Mouse (Mus musculus): ENCODE measurements around the gene Wdr24.
"Not testable (repeated sequence)": the region's sequence is repeated elsewhere in the genome, so short reads cannot be mapped to it uniquely, and the experiment has no call there.

Gene Wdr24

DNA sequence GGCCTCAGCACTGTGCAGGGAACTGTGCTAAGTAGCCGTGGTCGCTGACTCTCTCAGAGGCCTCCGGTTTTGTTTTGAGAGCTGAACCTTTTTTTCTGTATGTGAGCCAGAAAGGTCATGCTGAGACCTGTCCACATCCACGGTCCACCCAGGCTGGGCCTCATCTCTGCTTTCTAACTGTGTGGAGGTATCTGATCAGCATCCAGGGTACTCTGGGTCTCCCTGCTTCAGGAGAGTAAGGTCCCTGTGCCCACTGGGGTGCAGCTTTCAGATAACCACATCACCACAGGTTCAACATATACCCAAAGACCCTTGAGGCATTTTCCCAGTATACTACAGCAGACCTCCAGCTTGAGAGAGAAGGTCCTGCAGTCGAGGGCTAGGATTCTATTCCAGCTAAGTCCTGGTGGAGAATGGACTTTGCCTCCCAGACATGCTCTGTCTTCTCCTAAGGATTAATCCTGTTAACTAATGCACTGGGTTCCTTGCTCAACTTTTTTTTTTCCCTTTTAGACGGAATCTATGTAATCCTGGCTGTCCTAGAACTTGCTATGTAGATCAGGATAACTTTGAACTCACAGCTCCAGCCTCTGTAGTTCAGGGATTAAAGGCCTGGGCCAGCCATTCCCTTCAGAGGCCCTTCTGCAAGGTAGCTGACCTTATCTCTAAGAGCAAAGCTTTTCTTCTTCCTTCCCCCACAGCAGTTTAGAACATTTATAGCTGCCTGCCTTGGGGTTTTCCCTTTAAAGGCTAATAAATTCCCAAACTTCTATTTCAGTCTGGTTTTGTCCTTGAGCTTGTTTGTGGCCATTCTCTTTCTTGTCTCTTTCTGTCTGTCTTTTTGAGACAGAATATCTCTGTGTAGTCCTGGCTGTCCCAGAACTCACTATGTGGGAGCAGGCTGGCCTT is 38.5 kb downstream of the Wdr24 start:
- DNase-seq = no peak

DNA sequence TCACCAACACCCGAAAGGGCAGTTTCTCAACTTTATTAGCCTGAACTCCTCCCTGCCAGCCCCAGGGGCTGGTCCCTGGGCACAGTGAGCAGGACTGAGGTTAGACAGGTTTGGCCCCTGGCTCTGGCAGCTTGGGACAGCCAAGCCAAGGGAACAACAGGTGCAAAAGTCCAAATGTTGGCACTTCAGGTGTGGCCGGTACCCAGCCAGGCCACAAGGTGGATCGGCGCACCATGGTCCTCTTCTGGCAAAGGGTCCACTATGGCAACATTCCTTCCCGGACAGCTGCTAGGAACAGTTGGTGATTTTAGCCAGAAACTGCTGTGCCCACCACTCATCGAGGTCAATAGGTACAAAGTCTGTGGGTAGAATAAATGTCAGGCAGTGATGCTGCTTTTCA is 40.3 kb downstream of the Wdr24 start:
- no peak for DNase-seq

- DNase-seq = no peak
Observed at GRCm38 (mm10) chr17:25864311-25864710, 40.9 kb downstream of the Wdr24 start.

- no peak for DNase-seq
Observed at GRCm38 (mm10) chr17:25865288-25865687, 41.9 kb downstream of the Wdr24 start.

DNA sequence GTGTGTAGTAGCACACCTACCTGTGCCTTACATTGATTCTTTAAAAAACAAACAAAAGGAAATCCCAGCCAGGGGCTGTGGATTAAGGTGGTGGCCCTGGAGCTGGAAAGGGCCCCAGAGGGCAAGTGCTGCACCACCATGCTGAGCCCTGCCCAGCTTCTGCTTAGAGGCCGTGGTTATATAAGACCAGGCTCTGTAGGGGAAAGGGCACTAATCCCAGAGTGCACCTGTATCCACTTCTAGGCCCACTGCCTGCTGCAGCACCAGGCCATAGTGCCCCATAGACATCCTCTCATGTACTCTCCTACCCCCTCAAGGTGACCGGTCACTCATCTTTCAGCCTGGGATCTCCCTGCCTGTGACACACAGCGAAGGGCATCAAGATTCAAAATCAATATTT is 42.7 kb downstream of the Wdr24 start:
- DNase-seq = no peak

DNA sequence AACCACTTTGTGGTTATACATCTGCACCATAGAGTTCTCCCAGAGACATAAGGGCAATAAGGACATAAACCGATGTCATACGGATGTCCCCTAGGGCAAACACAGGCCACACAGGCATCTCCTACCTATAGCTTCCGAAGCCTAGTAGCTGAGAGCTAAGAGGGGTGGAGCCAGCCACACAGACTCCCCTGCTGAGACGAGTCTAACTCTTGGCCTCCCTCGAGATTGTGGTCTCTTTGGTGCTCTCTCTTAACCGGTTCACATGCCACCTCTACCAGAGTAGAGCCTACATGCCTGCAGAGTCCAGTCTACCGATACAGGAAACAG is 44.0 kb downstream of the Wdr24 start:
- no peak for DNase-seq

DNA sequence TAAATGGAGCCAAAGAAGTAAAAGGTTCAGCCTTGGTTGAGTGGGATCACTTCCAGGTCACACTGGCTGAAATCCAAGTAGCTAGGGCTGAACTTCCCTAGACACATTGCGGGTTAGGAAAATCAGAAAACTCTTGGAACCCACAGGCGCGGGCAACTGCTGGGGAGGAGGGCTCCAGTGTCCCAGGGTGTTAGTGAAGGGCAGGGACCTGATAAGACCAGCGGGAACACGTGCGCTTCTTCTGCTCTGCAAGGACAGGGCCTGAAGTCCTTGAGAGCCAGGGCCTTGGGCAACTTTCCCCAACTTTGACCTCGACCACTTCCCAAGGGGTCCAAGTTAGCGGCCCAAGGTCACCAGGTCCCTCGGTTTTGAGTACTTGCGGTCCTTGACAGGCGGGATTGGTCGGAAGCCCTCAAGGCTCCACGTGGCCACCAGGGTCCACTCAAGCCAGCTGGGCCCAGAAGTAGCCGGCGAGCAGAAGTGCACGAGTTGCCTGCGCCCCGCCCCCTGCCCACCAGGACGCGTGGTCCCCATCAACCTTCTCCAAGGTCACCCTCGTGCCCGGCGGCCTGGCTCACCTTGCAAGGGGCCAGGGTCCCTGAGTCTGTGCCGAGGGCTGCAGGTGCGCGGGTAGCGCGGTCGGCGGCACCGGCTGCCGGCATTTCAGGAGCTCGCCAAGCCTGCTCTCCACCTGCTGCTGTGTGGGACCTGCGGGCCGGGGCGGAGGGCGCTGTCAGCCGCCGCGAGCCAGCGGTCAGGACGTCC is 44.6 kb downstream of the Wdr24 start:
- peak; percentile 59 for DNase-seq

- DNase-seq = peak; percentile 91
Observed at GRCm38 (mm10) chr17:25868601-25869191, 45.3 kb downstream of the Wdr24 start, which contains the start of gene Mcrip2. TSS of gene Mcrip2 (minus strand) at chr17:25868764.

DNA sequence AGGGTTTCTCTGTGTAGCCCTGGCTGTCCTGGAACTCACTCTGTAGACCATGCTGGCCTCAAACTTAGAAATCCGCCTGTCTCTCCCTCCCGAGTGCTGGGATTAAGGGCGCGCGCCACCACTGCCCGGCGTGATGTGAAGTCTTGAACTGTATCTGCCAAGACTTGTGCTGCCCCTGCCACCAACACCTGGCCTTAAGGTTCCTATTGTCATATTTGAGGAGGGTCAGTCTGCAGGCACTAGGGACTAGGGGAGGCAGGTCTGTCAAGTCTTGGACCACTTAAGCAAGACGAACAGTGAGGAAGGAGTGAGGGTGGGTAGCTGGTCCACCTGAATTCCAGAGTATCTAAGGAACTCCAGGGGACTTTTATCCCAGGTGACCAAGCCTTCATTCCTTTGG is 46.1 kb downstream of the Wdr24 start:
- DNase-seq = no peak

DNA sequence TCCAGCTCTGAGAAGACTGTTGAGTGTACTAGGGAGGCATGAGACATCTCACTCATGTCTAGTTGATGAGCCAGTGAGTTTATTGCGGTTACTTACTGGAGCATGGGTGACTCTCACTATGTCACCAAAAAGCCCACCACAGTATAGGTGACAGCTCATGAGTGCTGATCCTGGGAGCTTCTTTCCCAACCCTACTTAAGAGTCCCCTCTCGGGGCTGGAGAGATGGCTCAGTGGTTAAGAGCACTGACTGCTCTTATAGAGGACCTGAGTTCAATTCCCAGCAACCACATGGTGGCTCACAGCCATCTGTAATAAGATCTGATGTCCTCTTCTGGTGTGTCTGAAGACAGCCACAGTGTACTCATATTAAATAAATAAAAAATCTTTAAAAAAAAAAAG is 46.5 kb downstream of the Wdr24 start:
- no peak for DNase-seq

DNA sequence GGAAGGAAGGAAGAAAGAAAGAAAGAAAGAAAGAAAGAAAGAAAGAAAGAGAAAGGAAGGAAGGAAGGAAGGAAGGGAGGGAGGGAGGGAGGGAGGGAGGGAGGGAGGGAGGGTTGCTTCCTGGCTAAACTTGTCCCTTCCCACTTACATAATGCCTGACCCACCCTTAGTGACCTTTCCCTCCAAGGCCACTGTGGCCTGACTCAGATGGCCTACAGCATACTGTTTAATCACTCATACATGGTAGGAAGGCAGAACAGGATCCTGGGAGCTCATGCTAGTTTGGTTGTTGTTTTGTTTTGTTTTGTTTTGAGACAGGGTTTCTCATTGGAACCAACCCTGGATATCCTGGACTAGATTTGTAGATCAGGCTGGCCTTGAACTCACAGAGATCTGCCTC is 48.1 kb downstream of the Wdr24 start:
- not testable (repeated sequence) for DNase-seq

DNA sequence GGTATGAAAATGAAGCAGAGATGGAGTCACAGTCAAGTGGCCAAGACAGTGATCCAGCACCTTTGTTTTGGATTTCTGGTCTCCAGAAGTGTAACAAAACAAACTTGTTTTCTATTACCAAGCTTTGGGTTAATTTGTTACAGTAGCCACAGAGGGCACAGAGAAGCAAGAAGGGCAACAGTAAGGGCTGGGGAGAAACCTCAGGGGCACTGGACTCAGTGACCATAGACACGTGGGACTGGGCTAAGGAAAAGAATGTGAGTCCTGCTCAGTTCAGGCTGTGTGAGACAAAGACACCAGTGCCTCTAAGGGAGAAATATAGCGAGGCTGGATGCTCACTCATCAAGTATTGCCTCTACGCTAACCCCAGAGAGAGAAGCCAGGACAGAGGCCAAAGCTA is 49.2 kb downstream of the Wdr24 start:
- no peak for DNase-seq

DNA sequence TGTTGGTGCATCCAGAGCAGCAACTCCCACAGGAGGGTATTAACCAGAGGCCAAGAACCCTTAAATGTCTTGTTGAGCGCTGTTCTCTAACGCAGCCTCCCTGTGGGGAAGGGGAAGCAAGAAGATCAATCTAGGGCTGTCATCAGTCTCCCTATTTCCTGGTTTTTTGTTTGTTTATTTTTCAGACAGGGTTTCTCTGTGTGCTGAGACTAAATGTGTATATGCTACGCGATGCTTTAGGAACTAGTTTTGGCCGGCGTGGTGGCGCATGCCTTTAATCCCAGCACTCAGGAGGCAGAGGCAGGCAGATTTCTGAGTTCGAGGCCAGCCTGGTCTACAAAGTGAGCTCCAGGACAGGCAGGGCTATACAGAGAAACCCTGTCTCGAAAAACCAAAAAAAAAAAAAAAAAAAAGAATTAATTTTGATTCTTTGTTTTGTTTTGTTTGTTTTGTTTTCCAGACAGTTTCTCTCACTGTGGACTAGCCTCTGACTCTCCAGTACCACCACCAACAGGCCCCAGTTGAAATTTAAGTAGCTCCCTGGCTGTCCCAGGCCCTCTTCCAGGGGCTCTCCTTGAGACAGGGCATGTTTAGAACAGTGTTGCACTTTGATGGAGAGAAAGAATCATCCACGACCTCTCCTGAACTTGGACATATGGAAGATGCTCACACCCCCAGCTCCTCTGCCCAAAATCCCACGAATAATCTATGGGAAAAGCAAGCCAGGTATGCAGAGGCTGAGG is 50.1 kb downstream of the Wdr24 start:
- DNase-seq = no peak

DNA sequence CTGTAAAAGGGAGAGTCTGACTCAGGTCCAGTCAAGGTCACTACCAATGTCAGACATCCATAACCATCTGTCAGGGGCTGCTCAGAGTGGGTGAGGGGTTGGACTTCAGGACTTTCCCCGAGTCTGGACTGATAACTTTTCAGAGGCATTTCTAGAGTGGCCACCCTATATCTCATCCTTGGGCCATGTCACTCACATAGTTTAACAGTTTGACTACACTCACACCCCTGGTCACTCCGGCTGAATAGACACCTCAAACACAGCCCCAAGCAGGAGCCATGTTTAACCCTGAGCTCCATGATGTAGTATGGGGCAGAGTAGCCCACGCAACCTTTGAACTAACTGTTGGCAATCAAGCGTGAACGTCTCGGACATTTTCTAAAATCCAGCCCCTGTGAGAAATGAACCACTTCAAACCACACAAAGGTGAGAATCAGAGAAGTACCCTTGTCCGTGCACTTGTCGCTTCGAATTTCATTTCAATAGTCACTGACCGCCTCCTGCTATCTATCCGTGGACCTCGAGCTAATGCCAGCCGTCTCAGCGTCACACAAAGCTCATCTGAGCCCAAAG is 50.8 kb downstream of the Wdr24 start:
- DNase-seq = no peak

DNA sequence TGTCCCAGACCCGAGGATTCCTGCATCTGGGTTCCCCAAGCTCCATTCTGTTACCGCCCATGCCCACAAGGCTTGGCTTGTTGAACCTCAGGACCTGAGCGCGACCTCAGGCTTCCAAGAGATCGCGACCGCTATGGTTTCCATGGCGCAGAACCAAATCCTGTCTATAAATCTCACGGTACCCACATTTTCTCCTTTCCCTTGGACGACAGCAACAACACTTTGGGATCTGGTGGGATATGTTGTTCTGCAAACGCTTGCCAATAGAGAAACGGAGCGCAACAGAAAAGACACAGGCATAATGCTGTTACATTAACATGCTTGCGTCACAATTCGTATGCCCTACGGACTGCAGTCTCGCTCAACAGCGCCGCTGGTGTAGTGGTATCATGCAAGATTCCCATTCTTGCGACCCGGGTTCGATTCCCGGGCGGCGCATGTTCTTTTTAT is 51.3 kb downstream of the Wdr24 start, which contains the start of gene Mettl26:
TSS of gene Mettl26 (plus strand) at position 354 of the 450 bp plus-strand sequence.
- DNase-seq = peak; percentile 94

GRCm38 (mm10) chr17:25875171-25876136 is 52.0 kb downstream of the Wdr24 start:
- DNase-seq = peak; percentile 92

GRCm38 (mm10) chr17:25876347-25876915 is 53.0 kb downstream of the Wdr24 start:
- DNase-seq = no peak

DNA sequence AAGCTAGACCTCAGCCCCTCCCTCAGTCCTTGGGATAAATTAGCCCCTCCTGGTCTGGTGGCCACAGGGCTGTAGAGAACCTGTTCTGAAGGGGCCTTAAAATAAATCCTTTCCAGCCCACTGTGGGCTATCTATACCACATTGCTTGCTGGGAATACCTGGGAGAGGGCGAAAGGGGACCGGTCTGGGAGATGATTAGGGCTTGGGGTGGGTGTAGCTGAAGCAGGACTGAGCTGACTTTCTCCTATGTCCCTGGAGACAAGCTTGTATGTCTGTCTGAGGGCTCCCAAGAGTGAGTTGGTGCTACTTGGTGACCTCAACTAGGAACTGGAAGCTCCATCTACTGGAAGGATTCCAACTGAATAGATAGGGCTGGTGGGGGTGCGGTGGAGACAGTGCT is 53.6 kb downstream of the Wdr24 start:
- DNase-seq = no peak

GRCm38 (mm10) chr17:25877741-25878610 is 54.5 kb downstream of the Wdr24 start:
- no peak for DNase-seq

Data from lung, postnatal 10 days (tissue).